Comparison of ENCODE assay signal across 15 mouse cellular contexts in the genomic region with DNA sequence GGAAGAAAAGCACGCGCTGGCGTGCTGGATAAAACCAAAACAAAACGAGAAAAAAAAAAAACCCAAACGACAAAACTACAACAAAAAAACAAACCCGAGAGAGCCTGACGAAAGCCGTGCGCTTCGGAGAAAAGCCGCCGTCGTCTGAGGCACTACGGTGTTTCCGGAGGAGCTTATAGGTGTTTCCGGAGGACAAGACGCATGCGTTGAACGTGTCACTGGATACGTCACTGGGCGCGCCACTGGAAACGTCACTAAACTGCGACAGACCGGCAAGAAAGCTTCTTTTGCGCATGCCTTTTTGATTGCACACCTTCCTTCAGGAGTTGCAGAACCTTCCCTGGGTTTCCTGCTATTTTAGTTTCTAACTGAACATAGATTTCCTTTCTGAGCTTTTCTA. TPM values are rescaled to one million over a fixed set of nuclear protein-coding genes. Genes with fewer than 3 reads are reported as not detected.
DNase-seq lines count a peak whose midpoint lies in the region.
"Had no signal": no experiment of that assay in that cellular context is flagged by ENCODE, and none has a peak within 500 bp of the region (broad histone marks: within the 10 kb centered on the region; RNA-seq: fewer than 3 reads in every experiment).

Gene Yy2 (minus strand): TSS at position 146 of the 400 bp plus-strand sequence.

- DNase-seq in ES-CJ7 (ENCODE audit: low read depth, low spot score): peak; percentile 85
- DNase-seq in WW6 (ENCODE audit: low read depth, low spot score): peak; percentile 50
- peak; percentile 58 for DNase-seq in testis, postnatal 10 days (ENCODE audit: low spot score)
- no peak for DNase-seq in gastrocnemius, adult 18-20 months (ENCODE audit: low spot score)
- DNase-seq in heart, postnatal 10 days: no peak
- DNase-seq in urinary bladder, postnatal 4 days (ENCODE audit: low spot score in 2 of 2): no peak
- DNase-seq: adrenal gland, adult 8-10 months; adrenal gland, postnatal 25 days; cerebellum, adult 11-12 months; cerebellum, adult 8-10 months; cerebellum, postnatal 14 days; gastrocnemius, postnatal 25 days; heart, adult 18-20 months; heart, postnatal 14 days; heart, postnatal 4 days had no signal

- intact Hi-C loops in heart, postnatal 10 days (cut with DNase I): loop anchor here (10.0 kb wide), 1 partner anchor 76 kb away; no protein-coding TSS in a partner anchor

RNA-seq across cellular contexts. Expression of gene Yy2, which starts in this region (rescaled TPM):
- total RNA-seq in gastrocnemius, adult 18-20 months (2021): under 1 TPM; 0.53 to 0.59 TPM
- total RNA-seq in heart, postnatal 10 days (2021): 1 to 10 TPM in 1 of 2 experiments, under 1 TPM in 1; 0.20 to 1.0 TPM

Comparison
In these comparisons a context has a peak if more than half of its experiments do, and no peak if none do; other contexts are left out.
1. DNase-seq: peak in ES-CJ7 (single experiment), WW6 (single experiment) and testis, postnatal 10 days (single experiment); none in gastrocnemius, adult 18-20 months (single experiment), heart, postnatal 10 days (0 of 2) and urinary bladder, postnatal 4 days (0 of 2).